Mouse (Mus musculus) limb, embryonic 15.5 days (tissue): Measurements from ENCODE around the gene Gm4969. TPM values are rescaled to one million over a fixed set of nuclear protein-coding genes. Genes with fewer than 3 reads are reported as not detected.

Experiments used
- ATAC-seq: fragments of 200-750 bp; cut with Nextera tagmentation; 2 replicates; pipeline ENCODE4 v1.8.0; 2017; ENCODE audit warnings: low read depth, moderate TSS enrichment; ENCODE audit not compliant: insufficient number of reproducible peaks, low FRiP score, low TSS enrichment
- H3K27ac ChIP-seq: fragments of 300-500 bp; sonication (generic); 2 replicates; pipeline ENCODE4 v1.5.1; 2015; ENCODE audit warnings: moderate library complexity, mild to moderate bottlenecking, inconsistent platforms
- H3K27me3 ChIP-seq: fragments of 300-500 bp; sonication (generic); 2 replicates; pipeline ENCODE4 v1.6.1; 2015; ENCODE audit warnings: inconsistent platforms
- H3K36me3 ChIP-seq: fragments of 300-500 bp; sonication (generic); 2 replicates; pipeline ENCODE4 v1.6.1; 2015; ENCODE audit warnings: inconsistent platforms
- H3K4me1 ChIP-seq: fragments of 300-500 bp; sonication (generic); 2 replicates; pipeline ENCODE4 v1.6.1; 2015; ENCODE audit warnings: inconsistent platforms
- H3K4me2 ChIP-seq: fragments of 300-500 bp; sonication (generic); 2 replicates; pipeline ENCODE4 v1.6.1; 2015; ENCODE audit warnings: mild to moderate bottlenecking, inconsistent platforms
- H3K4me3 ChIP-seq: fragments of 300-500 bp; sonication (generic); 2 replicates; pipeline ENCODE4 v1.5.1; 2015; ENCODE audit warnings: mild to moderate bottlenecking, inconsistent platforms
- H3K9ac ChIP-seq: fragments of 300-500 bp; sonication (generic); 2 replicates; pipeline ENCODE4 v1.6.1; 2015; ENCODE audit warnings: inconsistent platforms
- H3K9me3 ChIP-seq: fragments of 300-500 bp; sonication (generic); 2 replicates; pipeline ENCODE4 v1.6.1; 2016; ENCODE audit warnings: inconsistent platforms
- WGBS: fragments of 180-500 bp; shearing (Covaris S2); methylation state at CpG from one replicate; pipeline ENCODE4 v1.1.7; 2015; 5-methylcytosine and 5-hydroxymethylcytosine counted together
- polyA plus RNA-seq: library from polyadenylated mRNA; unstranded; fragments of >200 nt; fragmentation: Nextera tagmentation; extraction: Ambion mirVana; gene quantifications from 2 replicates; pipeline ENCODE4 v1.2.1, GENCODE M21; 2015

Gene Gm4969
- polyA plus RNA-seq, 1 experiment from 2014 or later = 2.6 TPM

GRCm38 (mm10) chr7:19091913-19092312, 26.3 kb downstream of the Gm4969 start:
- no peak for ATAC-seq
- Histone ChIP-seq H3K27me3 (peaks cover 4% of the 10 kb centered on the region; the same call in 1 of the 2 replicates), H3K4me3 (peak overlapping the region; percentile 86), H3K9ac (no peak overlapping the region), H3K4me2 (peak overlapping the region; percentile 88), H3K9me3 (no peaks in the 10 kb centered on the region), H3K4me1 (peaks cover 46% of the 10 kb centered on the region), H3K36me3 (peaks cover 42% of the 10 kb centered on the region), H3K27ac (peak overlapping the region; percentile 93; the same call in 1 of the 2 replicates)
- WGBS = 43% methylated on average over 17 of the region's 17 CpGs

- Histone ChIP-seq H3K4me1 (peaks cover 56% of the 10 kb centered on the region), H3K36me3 (peaks cover 41% of the 10 kb centered on the region), H3K27me3 (peaks cover 4% of the 10 kb centered on the region; the same call in 1 of the 2 replicates), H3K4me2 (no peak overlapping the region), H3K9ac (no peak overlapping the region), H3K4me3 (no peak overlapping the region), H3K9me3 (no peaks in the 10 kb centered on the region), H3K27ac (no peak overlapping the region)
- no peak for ATAC-seq
- WGBS = 44% methylated on average over 10 of the region's 10 CpGs
These were observed 29.4 kb downstream of the Gm4969 start for GRCm38 (mm10) chr7:19088813-19089212.

GRCm38 (mm10) chr7:19086760-19087159, 31.4 kb downstream of the Gm4969 start:
- Histone ChIP-seq H3K9ac (no peak overlapping the region), H3K27me3 (peaks cover 4% of the 10 kb centered on the region; the same call in 1 of the 2 replicates), H3K4me1 (peaks cover 58% of the 10 kb centered on the region), H3K36me3 (peaks cover 55% of the 10 kb centered on the region), H3K4me3 (no peak overlapping the region), H3K9me3 (no peaks in the 10 kb centered on the region), H3K4me2 (no peak overlapping the region), H3K27ac (no peak overlapping the region)
- WGBS = 59% methylated on average over 18 of the region's 18 CpGs
- ATAC-seq = no peak

GRCm38 (mm10) chr7:19086042-19086441, 32.1 kb downstream of the Gm4969 start:
- WGBS = 11% methylated on average over 14 of the region's 14 CpGs
- H3K4me2 ChIP-seq = peak overlapping the region; percentile 36; the same call in 1 of the 2 replicates
- no peak for ATAC-seq
- H3K36me3 ChIP-seq = peaks cover 61% of the 10 kb centered on the region
- H3K9ac ChIP-seq = no peak overlapping the region
- H3K27ac ChIP-seq = 0 out of 2 replicates have a peak overlapping the region, but pooled peaks have one; percentile 1
- peaks cover 55% of the 10 kb centered on the region for H3K4me1 ChIP-seq
- no peaks in the 10 kb centered on the region for H3K9me3 ChIP-seq
- H3K27me3 ChIP-seq = peaks cover 4% of the 10 kb centered on the region; the same call in 1 of the 2 replicates
- peak overlapping the region; percentile 11; the same call in 1 of the 2 replicates for H3K4me3 ChIP-seq

GRCm38 (mm10) chr7:19085495-19085894, 32.7 kb downstream of the Gm4969 start:
- peak overlapping the region; percentile 36 for H3K4me2 ChIP-seq
- WGBS = 11% methylated on average over 6 of the region's 6 CpGs
- H3K4me1 ChIP-seq = peaks cover 55% of the 10 kb centered on the region
- H3K27ac ChIP-seq = 0 out of 2 replicates have a peak overlapping the region, but pooled peaks have one; percentile 1
- no peak for ATAC-seq
- H3K4me3 ChIP-seq = peak overlapping the region; percentile 11
- no peaks in the 10 kb centered on the region for H3K27me3 ChIP-seq
- H3K36me3 ChIP-seq = peaks cover 61% of the 10 kb centered on the region
- no peak overlapping the region for H3K9ac ChIP-seq
- H3K9me3 ChIP-seq = no peaks in the 10 kb centered on the region

- H3K27me3 ChIP-seq = no peaks in the 10 kb centered on the region
- H3K9ac ChIP-seq = no peak overlapping the region
- H3K4me3 ChIP-seq = peak overlapping the region; percentile 11
- peaks cover 55% of the 10 kb centered on the region for H3K4me1 ChIP-seq
- ATAC-seq = no peak
- WGBS = 27% methylated on average over 6 of the region's 9 CpGs
- peak overlapping the region; percentile 36 for H3K4me2 ChIP-seq
- peak overlapping the region; percentile 22; the same call in 1 of the 2 replicates for H3K27ac ChIP-seq
- no peaks in the 10 kb centered on the region for H3K9me3 ChIP-seq
- H3K36me3 ChIP-seq = peaks cover 61% of the 10 kb centered on the region
These were observed 33.2 kb downstream of the Gm4969 start for GRCm38 (mm10) chr7:19084921-19085473.

GRCm38 (mm10) chr7:19084277-19084771, 33.8 kb downstream of the Gm4969 start:
- no peak overlapping the region for H3K9ac ChIP-seq
- peak overlapping the region; percentile 34 for H3K4me3 ChIP-seq
- peak overlapping the region; percentile 73 for H3K27ac ChIP-seq
- ATAC-seq = no peak
- 58% methylated on average over 6 of the region's 6 CpGs for WGBS
- no peaks in the 10 kb centered on the region for H3K27me3 ChIP-seq
- H3K9me3 ChIP-seq = no peaks in the 10 kb centered on the region
- peaks cover 55% of the 10 kb centered on the region for H3K4me1 ChIP-seq
- peaks cover 63% of the 10 kb centered on the region for H3K36me3 ChIP-seq
- peak overlapping the region; percentile 45 for H3K4me2 ChIP-seq

GRCm38 (mm10) chr7:19083701-19084100, 34.5 kb downstream of the Gm4969 start, which contains the start of gene Dmpk:
Gene Dmpk (plus strand): TSS chr7:19083849.
- 37% methylated on average over 10 of the region's 10 CpGs for WGBS
- peaks cover 65% of the 10 kb centered on the region for H3K36me3 ChIP-seq

GRCm38 (mm10) chr7:19083096-19083495, 35.1 kb downstream of the Gm4969 start:
- Histone ChIP-seq H3K27me3 (no peaks in the 10 kb centered on the region), H3K36me3 (peaks cover 65% of the 10 kb centered on the region), H3K9ac (peak overlapping the region; percentile 26; the same call in 1 of the 2 replicates), H3K4me2 (no peak overlapping the region), H3K27ac (peak overlapping the region; percentile 73), H3K4me3 (no peak overlapping the region), H3K4me1 (peaks cover 60% of the 10 kb centered on the region), H3K9me3 (no peaks in the 10 kb centered on the region)
- WGBS = 46% methylated on average over 6 of the region's 6 CpGs
- ATAC-seq = peak; percentile 12; the same call in 1 of the 2 replicates

More at GRCm38 (mm10) chr7:19083701-19084100, 34.5 kb downstream of the Gm4969 start, which contains the start of gene Dmpk:
- Histone ChIP-seq H3K4me1 (peaks cover 58% of the 10 kb centered on the region), H3K9ac (peak within 1 kb of the TSS; percentile 26; the same call in 1 of the 2 replicates), H3K4me2 (peak within 1 kb of the TSS; percentile 45), H3K27ac (peak within 1 kb of the TSS; percentile 73), H3K27me3 (no peaks in the 10 kb centered on the region), H3K9me3 (no peaks in the 10 kb centered on the region), H3K4me3 (peak within 1 kb of the TSS; percentile 34)
- peak; percentile 45 for ATAC-seq

- no peaks in the 10 kb centered on the region for H3K9me3 ChIP-seq
- peak overlapping the region; percentile 73 for H3K27ac ChIP-seq
- no peak overlapping the region for H3K4me3 ChIP-seq
- no peak overlapping the region for H3K9ac ChIP-seq
- no peak for ATAC-seq
- peaks cover 68% of the 10 kb centered on the region for H3K4me1 ChIP-seq
- no peaks in the 10 kb centered on the region for H3K27me3 ChIP-seq
- peaks cover 59% of the 10 kb centered on the region for H3K36me3 ChIP-seq
- WGBS = 85% methylated on average over 4 of the region's 4 CpGs
- H3K4me2 ChIP-seq = no peak overlapping the region
These were observed 36.0 kb downstream of the Gm4969 start for GRCm38 (mm10) chr7:19082171-19082570.

- WGBS = 89% methylated on average over 19 of the region's 19 CpGs
- H3K27me3 ChIP-seq = no peaks in the 10 kb centered on the region
- no peak overlapping the region for H3K4me2 ChIP-seq
- H3K4me1 ChIP-seq = peaks cover 60% of the 10 kb centered on the region
- H3K36me3 ChIP-seq = peaks cover 53% of the 10 kb centered on the region
- ATAC-seq = no peak
- H3K9me3 ChIP-seq = no peaks in the 10 kb centered on the region
- no peak overlapping the region for H3K9ac ChIP-seq
- H3K4me3 ChIP-seq = no peak overlapping the region
- no peak overlapping the region for H3K27ac ChIP-seq
These were observed 37.7 kb downstream of the Gm4969 start for GRCm38 (mm10) chr7:19080451-19080950.

GRCm38 (mm10) chr7:19078732-19079131, 39.4 kb downstream of the Gm4969 start:
- peaks cover 53% of the 10 kb centered on the region for H3K36me3 ChIP-seq
- H3K4me3 ChIP-seq = no peak overlapping the region
- no peaks in the 10 kb centered on the region for H3K27me3 ChIP-seq
- peaks cover 47% of the 10 kb centered on the region for H3K4me1 ChIP-seq
- no peak overlapping the region for H3K4me2 ChIP-seq
- no peaks in the 10 kb centered on the region for H3K9me3 ChIP-seq
- H3K27ac ChIP-seq = no peak overlapping the region
- WGBS = 86% methylated on average over 3 of the region's 3 CpGs
- H3K9ac ChIP-seq = no peak overlapping the region
- no peak for ATAC-seq
